Mouse (Mus musculus) liver, embryonic 11.5 days (tissue): ENCODE data around the gene Arhgef26. TPM values are rescaled to one million over a fixed set of nuclear protein-coding genes. Genes with fewer than 3 reads are reported as not detected.

Experiments used
- ATAC-seq: fragments of 200-750 bp; cut with Nextera tagmentation; replicated peaks from 2 replicates; pipeline ENCODE4 v1.8.0; 2017; ENCODE audit warnings: moderate number of reproducible peaks, mild to moderate bottlenecking, moderate TSS enrichment, moderate library complexity; ENCODE audit not compliant: low FRiP score
- DNase-seq: peaks from one replicate; pipeline ENCODE4 v3.0.0-alpha.2; 2017; ENCODE audit warnings: low spot score
- H3K27ac ChIP-seq: fragments of 300-500 bp; sonication (generic); 2 replicates; pipeline ENCODE4 v1.5.1; 2014; ENCODE audit warnings: mild to moderate bottlenecking, low read depth, low read length, control low read depth
- H3K27me3 ChIP-seq: fragments of 300-500 bp; sonication (generic); replicated peaks from 2 replicates; pipeline ENCODE4 v1.6.1; 2014; ENCODE audit warnings: low read length, mixed read lengths; ENCODE audit not compliant: control insufficient read depth, insufficient read depth
- H3K36me3 ChIP-seq: fragments of 300-500 bp; sonication (generic); 2 replicates; pipeline ENCODE4 v1.6.1; 2014; ENCODE audit warnings: mild to moderate bottlenecking, low read length, moderate library complexity, mixed read lengths; ENCODE audit not compliant: control insufficient read depth, insufficient read depth
- H3K4me1 ChIP-seq: fragments of 300-500 bp; sonication (generic); replicated peaks from 2 replicates; pipeline ENCODE4 v1.6.1; 2014; ENCODE audit warnings: low read length, mixed read lengths; ENCODE audit not compliant: control insufficient read depth, insufficient read depth
- H3K4me2 ChIP-seq: fragments of 300-500 bp; sonication (generic); 2 replicates; pipeline ENCODE4 v1.6.1; 2014; ENCODE audit warnings: mild to moderate bottlenecking, control low read depth, moderate library complexity
- H3K4me3 ChIP-seq: fragments of 300-500 bp; sonication (generic); 2 replicates; pipeline ENCODE4 v1.5.1; 2014; ENCODE audit warnings: low read depth, low read length, control low read depth
- H3K9ac ChIP-seq: fragments of 300-500 bp; sonication (generic); 2 replicates; pipeline ENCODE4 v1.6.1; 2014; ENCODE audit warnings: low read depth, low read length, control low read depth
- H3K9me3 ChIP-seq: fragments of 300-500 bp; sonication (generic); 2 replicates; pipeline ENCODE4 v1.6.1; 2016; ENCODE audit warnings: low read length, inconsistent platforms, mixed read lengths; ENCODE audit not compliant: control insufficient read depth
- WGBS: fragments of 180-500 bp; shearing (Covaris S2); extraction: QIAGEN DNeasy Blood & Tissue Kit; methylation state at CpG from one replicate; pipeline ENCODE4 v1.1.7; 2014; 5-methylcytosine and 5-hydroxymethylcytosine counted together
- polyA plus RNA-seq: library from polyadenylated mRNA; unstranded; fragments of >200 nt; fragmentation: Nextera tagmentation; extraction: Ambion mirVana; gene quantifications from 2 replicates; pipeline ENCODE4 v1.2.1, GENCODE M21; 2014

The Arhgef26 gene
- polyA plus RNA-seq, 1 experiment from 2014 or later: 0.92 TPM

- Histone ChIP-seq H3K27ac (no peak overlapping the region), H3K36me3 (peaks cover 13% of the 10 kb centered on the region), H3K9ac (no peak overlapping the region), H3K4me3 (no peak overlapping the region), H3K4me1 (no peaks in the 10 kb centered on the region), H3K27me3 (no peaks in the 10 kb centered on the region), H3K4me2 (no peak overlapping the region), H3K9me3 (no peaks in the 10 kb centered on the region)
- ATAC-seq: no peak
- 90% methylated on average over 2 of the region's 2 CpGs for WGBS
- DNase-seq: no peak
Measured at GRCm38 (mm10) chr3:62484340-62484739, 146.2 kb downstream of the Arhgef26 start.

- Histone ChIP-seq H3K9me3 (no peaks in the 10 kb centered on the region), H3K36me3 (peaks cover 17% of the 10 kb centered on the region), H3K4me3 (no peak overlapping the region), H3K4me2 (no peak overlapping the region), H3K27ac (no peak overlapping the region), H3K4me1 (no peaks in the 10 kb centered on the region), H3K27me3 (no peaks in the 10 kb centered on the region), H3K9ac (no peak overlapping the region)
- DNase-seq (no peak), ATAC-seq (no peak)
- WGBS: 81% methylated on average over 6 of the region's 6 CpGs
Measured at GRCm38 (mm10) chr3:62492568-62492967, 154.4 kb downstream of the Arhgef26 start.

- H3K36me3 ChIP-seq: peaks cover 8% of the 10 kb centered on the region; the same call in 1 of the 2 replicates
- 79% methylated on average over 4 of the region's 4 CpGs for WGBS
- no peaks in the 10 kb centered on the region for H3K9me3 ChIP-seq
- ATAC-seq (no peak), DNase-seq (no peak)
- H3K4me3 ChIP-seq: no peak overlapping the region
- H3K4me2 ChIP-seq: no peak overlapping the region
- H3K27me3 ChIP-seq: no peaks in the 10 kb centered on the region
- H3K27ac ChIP-seq: no peak overlapping the region
- H3K9ac ChIP-seq: no peak overlapping the region
- H3K4me1 ChIP-seq: no peaks in the 10 kb centered on the region
Measured at GRCm38 (mm10) chr3:62499327-62499726, 161.2 kb downstream of the Arhgef26 start.

GRCm38 (mm10) chr3:62505166-62505900, 167.2 kb downstream of the Arhgef26 start:
- peak overlapping the region; percentile 76 for H3K4me2 ChIP-seq
- no peaks in the 10 kb centered on the region for H3K9me3 ChIP-seq
- ATAC-seq: peak; percentile 27; the same call in 1 of the 2 replicates
- no peaks in the 10 kb centered on the region; the same call in 1 of the 2 replicates for H3K36me3 ChIP-seq
- H3K27me3 ChIP-seq: no peaks in the 10 kb centered on the region
- no peak overlapping the region for H3K27ac ChIP-seq
- peak overlapping the region; percentile 90 for H3K4me3 ChIP-seq
- peaks cover 8% of the 10 kb centered on the region for H3K4me1 ChIP-seq
- peak overlapping the region; percentile 30; the same call in 1 of the 2 replicates for H3K9ac ChIP-seq
- DNase-seq: no peak
- WGBS: 60% methylated on average over 5 of the region's 5 CpGs

GRCm38 (mm10) chr3:62506488-62507205, 168.5 kb downstream of the Arhgef26 start, which contains the start of gene Dhx36:
Dhx36 (minus strand) TSS chr3:62507004.
- Histone ChIP-seq H3K9ac (peak within 1 kb of the TSS; percentile 89), H3K4me1 (peaks cover 8% of the 10 kb centered on the region), H3K27ac (peak within 1 kb of the TSS; percentile 79), H3K27me3 (no peaks in the 10 kb centered on the region), H3K4me2 (peak within 1 kb of the TSS; percentile 76), H3K36me3 (no peaks in the 10 kb centered on the region; the same call in 1 of the 2 replicates), H3K9me3 (no peaks in the 10 kb centered on the region), H3K4me3 (peak within 1 kb of the TSS; percentile 90)
- under 1% methylated on average over 66 of the region's 66 CpGs for WGBS
- DNase-seq: peak; percentile 91
- ATAC-seq: peak; percentile 97

- Histone ChIP-seq H3K4me3 (peak overlapping the region; percentile 90), H3K4me2 (peak overlapping the region; percentile 76), H3K9ac (no peak overlapping the region), H3K4me1 (peaks cover 8% of the 10 kb centered on the region), H3K36me3 (no peaks in the 10 kb centered on the region), H3K27me3 (no peaks in the 10 kb centered on the region), H3K27ac (no peak overlapping the region), H3K9me3 (no peaks in the 10 kb centered on the region)
- no peak; the same call in 1 of the 2 replicates for ATAC-seq
- WGBS: 46% methylated on average over 5 of the region's 5 CpGs
- DNase-seq: no peak
Measured at GRCm38 (mm10) chr3:62507206-62507647, 169.1 kb downstream of the Arhgef26 start.

Other genes with a start within 250 kb of the Arhgef26 start
- 28.5 and 31.7 TPM in 2 replicates for gene Dhx36, start 168.7 kb downstream of the Arhgef26 start, polyA plus RNA-seq